Mouse (Mus musculus) midbrain, embryonic 13.5 days (tissue): Measurements from ENCODE around the gene Chsy1. TPM values are rescaled to one million over a fixed set of nuclear protein-coding genes. Genes with fewer than 3 reads are reported as not detected.
A peak's percentile ranks its signal among the peaks of the same experiment; 100 is the strongest.

Source experiments
- ATAC-seq: fragments of 200-750 bp; cut with Nextera tagmentation; 2 replicates; pipeline ENCODE4 v1.8.0; 2017; ENCODE audit warnings: mild to moderate bottlenecking, moderate TSS enrichment, moderate library complexity
- H3K27ac ChIP-seq: fragments of 300-500 bp; sonication (generic); 2 replicates; pipeline ENCODE4 v1.5.1; 2015; ENCODE audit warnings: inconsistent platforms, mild to moderate bottlenecking, moderate library complexity
- H3K27me3 ChIP-seq: fragments of 300-500 bp; sonication (generic); 2 replicates; pipeline ENCODE4 v1.6.1; 2015; ENCODE audit warnings: mild to moderate bottlenecking, inconsistent platforms
- H3K36me3 ChIP-seq: fragments of 300-500 bp; sonication (generic); 2 replicates; pipeline ENCODE4 v1.6.1; 2015; ENCODE audit warnings: mild to moderate bottlenecking, inconsistent platforms
- H3K4me1 ChIP-seq: fragments of 300-500 bp; sonication (generic); replicated peaks from 2 replicates; pipeline ENCODE4 v1.6.1; 2015; ENCODE audit warnings: inconsistent platforms
- H3K4me2 ChIP-seq: fragments of 300-500 bp; sonication (generic); replicated peaks from 2 replicates; pipeline ENCODE4 v1.6.1; 2015; ENCODE audit warnings: moderate library complexity, mild to moderate bottlenecking, inconsistent platforms
- H3K4me3 ChIP-seq: fragments of 300-500 bp; sonication (generic); replicated peaks from 2 replicates; pipeline ENCODE4 v1.5.1; 2015; ENCODE audit warnings: mild to moderate bottlenecking, inconsistent platforms
- H3K9ac ChIP-seq: fragments of 300-500 bp; sonication (generic); replicated peaks from 2 replicates; pipeline ENCODE4 v1.6.1; 2015; ENCODE audit warnings: mild to moderate bottlenecking, inconsistent platforms
- H3K9me3 ChIP-seq: fragments of 300-500 bp; sonication (generic); 2 replicates; pipeline ENCODE4 v1.6.1; 2016; ENCODE audit warnings: mild to moderate bottlenecking, inconsistent platforms
- WGBS: fragments of 180-500 bp; shearing (Covaris S2); methylation state at CpG from one replicate; pipeline ENCODE4 v1.1.7; 2015; 5-methylcytosine and 5-hydroxymethylcytosine counted together
- polyA plus RNA-seq: library from polyadenylated mRNA; unstranded; fragments of >200 nt; fragmentation: Nextera tagmentation; extraction: Ambion mirVana; gene quantifications from 2 replicates; pipeline ENCODE4 v1.2.1, GENCODE M21; 2015

Gene Chsy1
- polyA plus RNA-seq = 11.1 and 11.8 TPM in 2 replicates

- H3K27me3 ChIP-seq = peaks cover 9% of the 10 kb centered on the region; the same call in 1 of the 2 replicates
- ATAC-seq = peak; percentile 91
- peaks cover 37% of the 10 kb centered on the region for H3K4me1 ChIP-seq
- no peaks in the 10 kb centered on the region for H3K9me3 ChIP-seq
- H3K4me2 ChIP-seq = peak within 1 kb of the TSS; percentile 95
- under 1% methylated on average over 98 of the region's 123 CpGs for WGBS
- peak within 1 kb of the TSS; percentile 95 for H3K27ac ChIP-seq
- H3K9ac ChIP-seq = peak within 1 kb of the TSS; percentile 97
- no peaks in the 10 kb centered on the region for H3K36me3 ChIP-seq
- peak within 1 kb of the TSS; percentile 93 for H3K4me3 ChIP-seq
Observed at GRCm38 (mm10) chr7:66108961-66109854, at the start of gene Chsy1. TSS of gene Chsy1 (plus strand) at chr7:66109515.

- ATAC-seq = peak; percentile 98
- H3K4me3 ChIP-seq = peak overlapping the region; percentile 97
- peak overlapping the region; percentile 74 for H3K27ac ChIP-seq
- H3K9me3 ChIP-seq = no peaks in the 10 kb centered on the region
- peak overlapping the region; percentile 96 for H3K9ac ChIP-seq
- peaks cover 4% of the 10 kb centered on the region; the same call in 1 of the 2 replicates for H3K27me3 ChIP-seq
- H3K36me3 ChIP-seq = peaks cover 19% of the 10 kb centered on the region
- WGBS = under 1% methylated on average over 64 of the region's 64 CpGs
- H3K4me2 ChIP-seq = peak overlapping the region; percentile 87
- peaks cover 19% of the 10 kb centered on the region for H3K4me1 ChIP-seq
Observed at GRCm38 (mm10) chr7:66060066-66060956, 49.0 kb upstream of the Chsy1 start.

- peaks cover 24% of the 10 kb centered on the region for H3K36me3 ChIP-seq
- peaks cover 4% of the 10 kb centered on the region; the same call in 1 of the 2 replicates for H3K27me3 ChIP-seq
- peak overlapping the region; percentile 97 for H3K4me3 ChIP-seq
- H3K27ac ChIP-seq = no peak overlapping the region
- no peak for ATAC-seq
- H3K9ac ChIP-seq = peak overlapping the region; percentile 96
- H3K9me3 ChIP-seq = no peaks in the 10 kb centered on the region
- peak overlapping the region; percentile 87 for H3K4me2 ChIP-seq
- peaks cover 19% of the 10 kb centered on the region for H3K4me1 ChIP-seq
- WGBS = 2% methylated on average over 14 of the region's 14 CpGs
Observed at GRCm38 (mm10) chr7:66061057-66061456, 48.3 kb upstream of the Chsy1 start.

- Histone ChIP-seq H3K27me3 (no peaks in the 10 kb centered on the region), H3K4me1 (peaks cover 21% of the 10 kb centered on the region), H3K4me3 (no peak overlapping the region), H3K4me2 (no peak overlapping the region), H3K9ac (no peak overlapping the region), H3K36me3 (peaks cover 53% of the 10 kb centered on the region), H3K9me3 (no peaks in the 10 kb centered on the region), H3K27ac (no peak overlapping the region)
- ATAC-seq = no peak
- WGBS = 89% methylated on average over 2 of the region's 2 CpGs
Observed at GRCm38 (mm10) chr7:66076411-66076810, 32.9 kb upstream of the Chsy1 start.

GRCm38 (mm10) chr7:66079364-66080230 lies 29.7 kb upstream of the Chsy1 start, which contains the start of gene Selenos:
TSS of gene Selenos (plus strand) at chr7:66079649.
- ATAC-seq = peak; percentile 100

GRCm38 (mm10) chr7:66080231-66080613 lies 29.1 kb upstream of the Chsy1 start:
- Histone ChIP-seq H3K4me2 (peak overlapping the region; percentile 91), H3K4me3 (peak overlapping the region; percentile 89), H3K36me3 (peaks cover 45% of the 10 kb centered on the region), H3K9me3 (no peaks in the 10 kb centered on the region), H3K27me3 (no peaks in the 10 kb centered on the region), H3K27ac (peak overlapping the region; percentile 80; the same call in 1 of the 2 replicates), H3K4me1 (peaks cover 25% of the 10 kb centered on the region), H3K9ac (peak overlapping the region; percentile 77)
- no peak for ATAC-seq
- WGBS = 40% methylated on average over 5 of the region's 5 CpGs

More at GRCm38 (mm10) chr7:66079364-66080230, 29.7 kb upstream of the Chsy1 start, which contains the start of gene Selenos:
- peak within 1 kb of the TSS; percentile 89 for H3K4me3 ChIP-seq
- H3K36me3 ChIP-seq = peaks cover 46% of the 10 kb centered on the region
- no peaks in the 10 kb centered on the region for H3K27me3 ChIP-seq
- peaks cover 25% of the 10 kb centered on the region for H3K4me1 ChIP-seq
- peak within 1 kb of the TSS; percentile 91 for H3K4me2 ChIP-seq
- H3K9me3 ChIP-seq = no peaks in the 10 kb centered on the region
- WGBS = under 1% methylated on average over 65 of the region's 65 CpGs
- peak within 1 kb of the TSS; percentile 80 for H3K27ac ChIP-seq
- H3K9ac ChIP-seq = peak within 1 kb of the TSS; percentile 77

GRCm38 (mm10) chr7:66083757-66084156 lies 25.6 kb upstream of the Chsy1 start:
- H3K9ac ChIP-seq = no peak overlapping the region
- H3K4me3 ChIP-seq = no peak overlapping the region
- H3K4me1 ChIP-seq = peaks cover 24% of the 10 kb centered on the region
- WGBS = 87% methylated on average over 6 of the region's 6 CpGs
- H3K27me3 ChIP-seq = no peaks in the 10 kb centered on the region
- no peak for ATAC-seq
- no peaks in the 10 kb centered on the region for H3K9me3 ChIP-seq
- no peak overlapping the region for H3K27ac ChIP-seq
- peaks cover 61% of the 10 kb centered on the region for H3K36me3 ChIP-seq
- H3K4me2 ChIP-seq = no peak overlapping the region

GRCm38 (mm10) chr7:66084546-66084945 lies 24.8 kb upstream of the Chsy1 start:
- Histone ChIP-seq H3K4me1 (peaks cover 20% of the 10 kb centered on the region), H3K36me3 (peaks cover 67% of the 10 kb centered on the region), H3K4me3 (no peak overlapping the region), H3K9ac (no peak overlapping the region), H3K27me3 (no peaks in the 10 kb centered on the region), H3K4me2 (no peak overlapping the region), H3K9me3 (no peaks in the 10 kb centered on the region), H3K27ac (no peak overlapping the region)
- WGBS = 91% methylated on average over 7 of the region's 7 CpGs
- no peak for ATAC-seq

GRCm38 (mm10) chr7:66087652-66088051 lies 21.7 kb upstream of the Chsy1 start:
- Histone ChIP-seq H3K4me3 (no peak overlapping the region), H3K27me3 (no peaks in the 10 kb centered on the region), H3K36me3 (peaks cover 95% of the 10 kb centered on the region), H3K27ac (no peak overlapping the region), H3K4me2 (no peak overlapping the region), H3K9me3 (no peaks in the 10 kb centered on the region), H3K9ac (no peak overlapping the region), H3K4me1 (no peaks in the 10 kb centered on the region)
- WGBS = 91% methylated on average over 4 of the region's 4 CpGs
- ATAC-seq = no peak

GRCm38 (mm10) chr7:66088077-66088476 lies 21.2 kb upstream of the Chsy1 start:
- Histone ChIP-seq H3K27ac (no peak overlapping the region), H3K36me3 (peaks cover 93% of the 10 kb centered on the region)
- WGBS = 92% methylated on average over 2 of the region's 2 CpGs

GRCm38 (mm10) chr7:66090676-66091190 lies 18.6 kb upstream of the Chsy1 start:
- Histone ChIP-seq H3K36me3 (peaks cover 74% of the 10 kb centered on the region), H3K27ac (no peak overlapping the region), H3K4me1 (no peaks in the 10 kb centered on the region), H3K4me2 (no peak overlapping the region), H3K4me3 (no peak overlapping the region), H3K9ac (no peak overlapping the region), H3K27me3 (no peaks in the 10 kb centered on the region), H3K9me3 (no peaks in the 10 kb centered on the region)
- ATAC-seq = no peak
- WGBS = 81% methylated on average over 11 of the region's 11 CpGs

More at GRCm38 (mm10) chr7:66088077-66088476, 21.2 kb upstream of the Chsy1 start:
- no peak overlapping the region for H3K9ac ChIP-seq
- H3K4me3 ChIP-seq = no peak overlapping the region
- no peak for ATAC-seq
- no peaks in the 10 kb centered on the region for H3K4me1 ChIP-seq
- H3K4me2 ChIP-seq = no peak overlapping the region
- H3K9me3 ChIP-seq = no peaks in the 10 kb centered on the region
- H3K27me3 ChIP-seq = no peaks in the 10 kb centered on the region
